Mouse (Mus musculus): ENCODE data around the gene Mamstr. TPM values are rescaled to one million over a fixed set of nuclear protein-coding genes. Genes with fewer than 3 reads are reported as not detected.

The Mamstr gene
- total RNA-seq, 1 experiment, result 0.71 TPM

- DNase-seq (ENCODE audit: low read depth, low spot score), result no peak
Measured at GRCm38 (mm10) chr7:45667761-45668160, 28.0 kb downstream of the Mamstr start.

GRCm38 (mm10) chr7:45668921-45669320 is 29.1 kb downstream of the Mamstr start:
- no peak for DNase-seq (ENCODE audit: low read depth, low spot score)
- no peaks in the 10 kb centered on the region for H3K36me3 ChIP-seq (ENCODE audit: control insufficient read depth, insufficient read depth, low read length, poor library complexity, severe bottlenecking)
- H3K9me3 ChIP-seq (ENCODE audit: control insufficient read depth, insufficient read depth, low read depth, low read length), result no peaks in the 10 kb centered on the region
- peaks cover 2 to 9% of the 10 kb centered on the region in 2 experiments; a peak in 2 of 4 replicates for H3K4me1 ChIP-seq (ENCODE audit: control insufficient read depth in 2 of 2, insufficient read depth in 2 of 2, low read length in 2 of 2, poor library complexity in 1 of 2)
- in situ Hi-C loops (cut with MboI; ENCODE audit: low sequenced_read_pairs in 2 of 2, unreplicated experiment in 2 of 2), result no loop called here
- no peak overlapping the region for H3K4me3 ChIP-seq (ENCODE audit: insufficient read depth in 1 of 2, low read depth in 1 of 2, low read length in 2 of 2, poor library complexity in 1 of 2, severe bottlenecking in 1 of 2)
- no peak overlapping the region for H3K9ac ChIP-seq (ENCODE audit: insufficient read depth, low read depth, low read length, poor library complexity, severe bottlenecking)
- no peak overlapping the region for H3K27ac ChIP-seq (ENCODE audit: insufficient read depth, low read depth, low read length, poor library complexity, severe bottlenecking)
- TF ChIP-seq ZNF384 (IDR thresholded peaks at IDR 0.05; ENCODE audit: low read depth, low read length) (no peak), CHD2 (IDR thresholded peaks at IDR 0.05; ENCODE audit: low read depth, low read length) (no peak), MAFK (IDR thresholded peaks at IDR 0.05; ENCODE audit: insufficient read depth, low read depth, low read length) (no peak), ZC3H11A (IDR thresholded peaks at IDR 0.05; ENCODE audit: borderline replicate concordance, low read depth, low read length) (no peak), HCFC1 (IDR thresholded peaks at IDR 0.05; ENCODE audit: borderline replicate concordance, insufficient read depth, low read length) (no peak)

More at GRCm38 (mm10) chr7:45667761-45668160, 28.0 kb downstream of the Mamstr start:
- Histone ChIP-seq H3K9me3 (ENCODE audit: control insufficient read depth, insufficient read depth, low read depth, low read length) (no peaks in the 10 kb centered on the region), H3K9ac (ENCODE audit: insufficient read depth, low read depth, low read length, poor library complexity, severe bottlenecking) (no peak overlapping the region), H3K4me1 (ENCODE audit: control insufficient read depth in 2 of 2, insufficient read depth in 2 of 2, low read length in 2 of 2, poor library complexity in 1 of 2) (peaks cover 2 to 13% of the 10 kb centered on the region in 2 experiments; a peak in 2 of 4 replicates), H3K36me3 (ENCODE audit: control insufficient read depth, insufficient read depth, low read length, poor library complexity, severe bottlenecking) (no peaks in the 10 kb centered on the region), H3K4me3 (ENCODE audit: insufficient read depth in 1 of 2, low read depth in 1 of 2, low read length in 2 of 2, poor library complexity in 1 of 2, severe bottlenecking in 1 of 2) (no peak overlapping the region), H3K27ac (ENCODE audit: insufficient read depth, low read depth, low read length, poor library complexity, severe bottlenecking) (no peak overlapping the region)
- in situ Hi-C loops (cut with MboI; ENCODE audit: low sequenced_read_pairs in 2 of 2, unreplicated experiment in 2 of 2), result no loop called here
- no peak for TF ChIP-seq ZNF384 (IDR thresholded peaks at IDR 0.05; ENCODE audit: low read depth, low read length)
- no peak for TF ChIP-seq HCFC1 (IDR thresholded peaks at IDR 0.05; ENCODE audit: borderline replicate concordance, insufficient read depth, low read length)
- no peak for TF ChIP-seq MAFK (IDR thresholded peaks at IDR 0.05; ENCODE audit: insufficient read depth, low read depth, low read length)
- no peak for TF ChIP-seq CHD2 (IDR thresholded peaks at IDR 0.05; ENCODE audit: low read depth, low read length)
- no peak for TF ChIP-seq ZC3H11A (IDR thresholded peaks at IDR 0.05; ENCODE audit: borderline replicate concordance, low read depth, low read length)

GRCm38 (mm10) chr7:45677627-45678295 is 38.0 kb downstream of the Mamstr start:
- H3K4me3 ChIP-seq (ENCODE audit: insufficient read depth in 1 of 2, low read depth in 1 of 2, low read length in 2 of 2, poor library complexity in 1 of 2, severe bottlenecking in 1 of 2), result no peak overlapping the region
- no peak overlapping the region for H3K27ac ChIP-seq (ENCODE audit: insufficient read depth, low read depth, low read length, poor library complexity, severe bottlenecking)
- in situ Hi-C loops (cut with MboI; ENCODE audit: low sequenced_read_pairs in 2 of 2, unreplicated experiment in 2 of 2), result no loop called here
- H3K36me3 ChIP-seq (ENCODE audit: control insufficient read depth, insufficient read depth, low read length, poor library complexity, severe bottlenecking), result peaks cover 3% of the 10 kb centered on the region; the same call in 1 of the 2 replicates
- TF ChIP-seq MAFK (IDR thresholded peaks at IDR 0.05; ENCODE audit: insufficient read depth, low read depth, low read length), result no peak
- no peak for TF ChIP-seq ZNF384 (IDR thresholded peaks at IDR 0.05; ENCODE audit: low read depth, low read length)
- DNase-seq (ENCODE audit: low read depth, low spot score), result no peak
- peaks cover 0 to 9% of the 10 kb centered on the region in 2 experiments; a peak in 1 of 4 replicates for H3K4me1 ChIP-seq (ENCODE audit: control insufficient read depth in 2 of 2, insufficient read depth in 2 of 2, low read length in 2 of 2, poor library complexity in 1 of 2)
- no peaks in the 10 kb centered on the region for H3K9me3 ChIP-seq (ENCODE audit: control insufficient read depth, insufficient read depth, low read depth, low read length)
- no peak overlapping the region for H3K9ac ChIP-seq (ENCODE audit: insufficient read depth, low read depth, low read length, poor library complexity, severe bottlenecking)

- in situ Hi-C loops (cut with MboI; ENCODE audit: low sequenced_read_pairs in 2 of 2, unreplicated experiment in 2 of 2), result no loop called here
- DNase-seq (ENCODE audit: low read depth, low spot score), result no peak
- peaks cover 3% of the 10 kb centered on the region; the same call in 1 of the 2 replicates for H3K36me3 ChIP-seq (ENCODE audit: control insufficient read depth, insufficient read depth, low read length, poor library complexity, severe bottlenecking)
- H3K27ac ChIP-seq (ENCODE audit: insufficient read depth, low read depth, low read length, poor library complexity, severe bottlenecking), result no peak overlapping the region
- H3K9me3 ChIP-seq (ENCODE audit: control insufficient read depth, insufficient read depth, low read depth, low read length), result no peaks in the 10 kb centered on the region
- peaks cover 0 to 9% of the 10 kb centered on the region in 2 experiments; a peak in 1 of 4 replicates for H3K4me1 ChIP-seq (ENCODE audit: control insufficient read depth in 2 of 2, insufficient read depth in 2 of 2, low read length in 2 of 2, poor library complexity in 1 of 2)
- no peak for TF ChIP-seq HCFC1 (IDR thresholded peaks at IDR 0.05; ENCODE audit: borderline replicate concordance, insufficient read depth, low read length)
- no peak for TF ChIP-seq MAFK (IDR thresholded peaks at IDR 0.05; ENCODE audit: insufficient read depth, low read depth, low read length)
- no peak for TF ChIP-seq ZNF384 (IDR thresholded peaks at IDR 0.05; ENCODE audit: low read depth, low read length)
- no peak for TF ChIP-seq CHD2 (IDR thresholded peaks at IDR 0.05; ENCODE audit: low read depth, low read length)
- TF ChIP-seq ZC3H11A (IDR thresholded peaks at IDR 0.05; ENCODE audit: borderline replicate concordance, low read depth, low read length), result no peak
- H3K4me3 ChIP-seq (ENCODE audit: insufficient read depth in 1 of 2, low read depth in 1 of 2, low read length in 2 of 2, poor library complexity in 1 of 2, severe bottlenecking in 1 of 2), result no peak overlapping the region
- no peak overlapping the region for H3K9ac ChIP-seq (ENCODE audit: insufficient read depth, low read depth, low read length, poor library complexity, severe bottlenecking)
Measured at GRCm38 (mm10) chr7:45678513-45678912, 38.7 kb downstream of the Mamstr start.
